Mouse (Mus musculus) stomach, postnatal 0 days (tissue): ENCODE measurements at regions not wholly inside any gene's neighbourhood (a gene's known extent, or its start where the extent isn't known, plus 50 kb on each side); places are given as distances from the start of the nearest gene placed in this dataset.

Experiments used
- CTCF ChIP-seq: IDR thresholded peaks from 2 replicates; pipeline ENCODE4 v1.5.1; 2016; ENCODE audit warnings: antibody characterized with exemption, low read depth, mild to moderate bottlenecking, moderate library complexity
- EP300 ChIP-seq: optimal IDR thresholded peaks from 2 replicates; pipeline ENCODE3; 2016; ENCODE audit warnings: antibody characterized with exemption

- TF ChIP-seq CTCF (no peak), EP300 (no peak)
Measured at GRCm38 (mm10) chr6:61078559-61078958, 101.6 kb upstream of the Ccser1 start.
